Mouse (Mus musculus) limb, embryonic 14.5 days (tissue): ENCODE data around the gene Rab6a. TPM values are rescaled to one million over a fixed set of nuclear protein-coding genes. Genes with fewer than 3 reads are reported as not detected.
A peak's percentile ranks its signal among the peaks of the same experiment; 100 is the strongest.

Experiments used
- ATAC-seq: fragments of 200-750 bp; cut with Nextera tagmentation; 2 replicates; pipeline ENCODE4 v1.8.0; 2017; ENCODE audit warnings: low read depth, moderate number of reproducible peaks, moderate TSS enrichment; ENCODE audit not compliant: low FRiP score
- DNase-seq: peaks from one replicate; pipeline ENCODE4 v3.0.0-alpha.2; 2015; ENCODE audit warnings: low spot score
- H3K27ac ChIP-seq: fragments of 300-500 bp; sonication (generic); replicated peaks from 2 replicates; pipeline ENCODE4 v1.5.1; 2014; ENCODE audit warnings: low read depth, mild to moderate bottlenecking, low read length, moderate library complexity, mixed read lengths
- H3K27me3 ChIP-seq: fragments of 300-500 bp; sonication (generic); 2 replicates; pipeline ENCODE4 v1.6.1; 2014; ENCODE audit warnings: low read length, mixed read lengths; ENCODE audit not compliant: control insufficient read depth, insufficient read depth
- H3K36me3 ChIP-seq: fragments of 300-500 bp; sonication (generic); 2 replicates; pipeline ENCODE4 v1.6.1; 2014; ENCODE audit warnings: mild to moderate bottlenecking, low read length, moderate library complexity, mixed read lengths; ENCODE audit not compliant: control insufficient read depth, insufficient read depth
- H3K4me1 ChIP-seq: fragments of 300-500 bp; sonication (generic); 2 replicates; pipeline ENCODE4 v1.6.1; 2014; ENCODE audit warnings: antibody characterized with exemption, low read length, mixed read lengths; ENCODE audit not compliant: control insufficient read depth, insufficient read depth
- H3K4me2 ChIP-seq: fragments of 300-500 bp; sonication (generic); replicated peaks from 2 replicates; pipeline ENCODE4 v1.6.1; 2014; ENCODE audit warnings: low read depth, mild to moderate bottlenecking, low read length, moderate library complexity; ENCODE audit not compliant: severe bottlenecking
- H3K4me3 ChIP-seq: fragments of 300-500 bp; sonication (generic); replicated peaks from 2 replicates; pipeline ENCODE4 v1.5.1; 2014; ENCODE audit warnings: low read length
- H3K9ac ChIP-seq: fragments of 300-500 bp; sonication (generic); 2 replicates; pipeline ENCODE4 v1.6.1; 2014; ENCODE audit warnings: mild to moderate bottlenecking, low read depth, low read length, moderate library complexity; ENCODE audit not compliant: severe bottlenecking
- H3K9me3 ChIP-seq: fragments of 300-500 bp; sonication (generic); 2 replicates; pipeline ENCODE4 v1.6.1; 2016; ENCODE audit warnings: low read length; ENCODE audit not compliant: control insufficient read depth
- POLR2A ChIP-seq: fragments of 200-500 bp; IDR thresholded peaks from 2 replicates; pipeline ENCODE4 v1.8.0; 2012; ENCODE audit warnings: inconsistent platforms, mild to moderate bottlenecking, moderate library complexity, borderline replicate concordance; ENCODE audit not compliant: insufficient read depth, insufficient read length; ENCODE audit errors: extremely low read depth
- WGBS: fragments of 180-500 bp; shearing (Covaris S2); extraction: QIAGEN DNeasy Blood & Tissue Kit; methylation state at CpG from one replicate; pipeline ENCODE4 v1.1.7; 2014; 5-methylcytosine and 5-hydroxymethylcytosine counted together
- polyA plus RNA-seq, 2 experiments: library from polyadenylated mRNA; depleted of rRNA in 1 of 2; stranded (reverse) in 1 of 2; unstranded in 1 of 2; fragments of >200 nt; fragmentation: Nextera tagmentation in 1 of 2; extraction: Ambion mirVana in 1 of 2; gene quantifications; 2 replicates each; pipeline versions ENCODE4 v1.2.1 to v1.2.3; 2012 to 2014

The Rab6a gene
- polyA plus RNA-seq, 2 experiments: 76.7 to 113 TPM

- no peak for TF ChIP-seq POLR2A
- H3K27me3 ChIP-seq: no peaks in the 10 kb centered on the region
- no peaks in the 10 kb centered on the region for H3K9me3 ChIP-seq
- no peak overlapping the region for H3K4me2 ChIP-seq
- H3K36me3 ChIP-seq: peaks cover 2% of the 10 kb centered on the region
- no peak overlapping the region for H3K4me3 ChIP-seq
- H3K9ac ChIP-seq: no peak overlapping the region
- DNase-seq (no peak), ATAC-seq (no peak)
- WGBS: 86% methylated on average over 3 of the region's 3 CpGs
- no peak overlapping the region for H3K27ac ChIP-seq
- H3K4me1 ChIP-seq: no peaks in the 10 kb centered on the region
Measured at GRCm38 (mm10) chr7:100570930-100571715, 36.1 kb upstream of the Rab6a start.

DNA sequence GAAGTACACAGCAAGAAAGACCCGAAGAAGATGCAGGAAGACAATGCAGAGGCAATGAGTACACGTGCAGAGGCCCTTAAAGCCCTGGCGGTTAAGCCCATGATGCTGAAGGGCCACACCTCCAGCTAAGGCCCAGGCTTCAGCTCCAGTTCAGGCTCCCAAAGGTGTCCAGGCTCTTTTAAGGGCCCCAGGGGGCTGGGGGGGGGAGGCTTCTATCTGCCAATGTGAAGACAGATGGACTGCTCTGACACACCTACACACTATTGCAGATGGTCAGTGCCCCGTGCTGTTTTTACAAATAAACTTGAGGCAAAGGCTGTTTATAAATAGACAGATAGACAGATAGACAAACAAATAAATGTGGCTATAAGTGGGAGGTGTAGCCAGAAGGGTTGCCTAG is 35.1 kb upstream of the Rab6a start:
- ATAC-seq (no peak), DNase-seq (no peak)
- no peak for TF ChIP-seq POLR2A
- 79% methylated on average over 4 of the region's 4 CpGs for WGBS
- H3K4me3 ChIP-seq: no peak overlapping the region
- no peaks in the 10 kb centered on the region for H3K4me1 ChIP-seq
- no peaks in the 10 kb centered on the region; the same call in 1 of the 2 replicates for H3K36me3 ChIP-seq
- H3K4me2 ChIP-seq: no peak overlapping the region
- H3K27ac ChIP-seq: no peak overlapping the region
- no peak overlapping the region for H3K9ac ChIP-seq
- H3K27me3 ChIP-seq: no peaks in the 10 kb centered on the region
- no peaks in the 10 kb centered on the region for H3K9me3 ChIP-seq

DNA sequence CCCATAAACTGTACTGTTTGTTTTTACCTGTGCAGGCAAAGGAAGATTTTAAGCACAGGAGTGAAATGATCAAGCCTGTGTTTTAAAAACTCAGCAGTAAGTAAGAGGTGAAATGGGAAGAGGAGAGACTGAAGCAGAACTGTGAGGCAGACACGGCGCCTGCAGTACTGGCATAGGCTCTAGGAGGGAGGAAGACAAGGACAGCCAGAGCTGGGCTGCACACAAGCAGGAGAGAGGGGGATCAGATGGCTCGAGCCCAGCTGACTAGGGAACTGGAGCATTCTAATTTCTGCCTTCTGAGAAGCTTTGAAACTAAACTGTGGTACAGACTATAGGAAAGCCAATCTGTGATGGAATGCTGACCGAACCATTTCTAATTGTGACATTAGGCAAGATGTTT is 34.5 kb upstream of the Rab6a start:
- no peak overlapping the region for H3K4me3 ChIP-seq
- no peak overlapping the region for H3K9ac ChIP-seq
- no peak overlapping the region for H3K27ac ChIP-seq
- no peak overlapping the region for H3K4me2 ChIP-seq
- H3K4me1 ChIP-seq: no peaks in the 10 kb centered on the region
- H3K9me3 ChIP-seq: no peaks in the 10 kb centered on the region
- 81% methylated on average over 4 of the region's 4 CpGs for WGBS
- no peaks in the 10 kb centered on the region for H3K27me3 ChIP-seq
- no peak for TF ChIP-seq POLR2A
- no peak for DNase-seq
- ATAC-seq: no peak
- H3K36me3 ChIP-seq: no peaks in the 10 kb centered on the region; the same call in 1 of the 2 replicates

GRCm38 (mm10) chr7:100578794-100579193 is 28.4 kb upstream of the Rab6a start:
- Histone ChIP-seq H3K9ac (no peak overlapping the region), H3K4me3 (no peak overlapping the region), H3K4me2 (no peak overlapping the region), H3K27ac (no peak overlapping the region), H3K36me3 (no peaks in the 10 kb centered on the region), H3K9me3 (no peaks in the 10 kb centered on the region), H3K27me3 (no peaks in the 10 kb centered on the region), H3K4me1 (peaks cover 4% of the 10 kb centered on the region; the same call in 1 of the 2 replicates)
- no peak for TF ChIP-seq POLR2A
- ATAC-seq: no peak
- WGBS: 89% methylated on average over 2 of the region's 2 CpGs
- no peak for DNase-seq

- no peak for ATAC-seq
- 45% methylated on average over 7 of the region's 7 CpGs for WGBS
Measured at GRCm38 (mm10) chr7:100582235-100582634, 25.0 kb upstream of the Rab6a start.

More at GRCm38 (mm10) chr7:100582235-100582634, 25.0 kb upstream of the Rab6a start:
- TF ChIP-seq POLR2A: no peak
- H3K27ac ChIP-seq: 0 out of 2 replicates have a peak overlapping the region, but pooled peaks have one; percentile 77
- no peaks in the 10 kb centered on the region for H3K36me3 ChIP-seq
- peaks cover 4% of the 10 kb centered on the region; the same call in 1 of the 2 replicates for H3K4me1 ChIP-seq
- no peak for DNase-seq
- no peaks in the 10 kb centered on the region for H3K9me3 ChIP-seq
- peak overlapping the region; percentile 51 for H3K4me3 ChIP-seq
- H3K9ac ChIP-seq: peak overlapping the region; percentile 75
- peak overlapping the region; percentile 67 for H3K4me2 ChIP-seq
- H3K27me3 ChIP-seq: no peaks in the 10 kb centered on the region
